Mouse (Mus musculus) G1E-ER4 (cell line): ENCODE data around the gene Gm20379. TPM values are rescaled to one million over a fixed set of nuclear protein-coding genes. Genes with fewer than 3 reads are reported as not detected.

Experiments used
- GATA1 ChIP-seq: IDR thresholded peaks from one replicate; pipeline ENCODE4 v1.8.0; 2012; ENCODE audit warnings: low read length, inconsistent platforms
- polyA plus RNA-seq: library from polyadenylated mRNA; stranded (reverse); fragments of >175 nt; gene quantifications from 2 replicates; pipeline ENCODE4 v1.2.3, GENCODE M21; 2012

The Gm20379 gene
- polyA plus RNA-seq, 1 experiment, result not detected

DNA sequence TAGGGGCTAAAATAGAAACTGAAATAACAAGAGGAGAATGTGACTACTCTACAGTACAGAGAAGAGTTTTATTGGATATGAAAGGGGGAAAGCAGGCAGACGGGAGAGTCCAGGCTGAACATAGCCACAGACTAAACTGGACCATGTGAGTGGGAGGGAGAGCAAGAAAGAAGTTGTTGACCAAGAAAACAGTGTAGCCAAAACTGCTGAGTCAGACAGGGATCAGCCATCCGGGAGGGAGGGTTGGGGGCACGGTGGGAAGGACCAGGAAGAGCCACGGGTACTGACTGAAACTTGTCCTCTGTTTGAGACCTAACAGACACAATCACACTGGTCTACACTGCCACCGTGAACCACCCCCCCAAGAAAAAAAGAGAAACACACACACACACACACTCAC is 20.2 kb downstream of the Gm20379 start:
- TF ChIP-seq GATA1, result no peak

DNA sequence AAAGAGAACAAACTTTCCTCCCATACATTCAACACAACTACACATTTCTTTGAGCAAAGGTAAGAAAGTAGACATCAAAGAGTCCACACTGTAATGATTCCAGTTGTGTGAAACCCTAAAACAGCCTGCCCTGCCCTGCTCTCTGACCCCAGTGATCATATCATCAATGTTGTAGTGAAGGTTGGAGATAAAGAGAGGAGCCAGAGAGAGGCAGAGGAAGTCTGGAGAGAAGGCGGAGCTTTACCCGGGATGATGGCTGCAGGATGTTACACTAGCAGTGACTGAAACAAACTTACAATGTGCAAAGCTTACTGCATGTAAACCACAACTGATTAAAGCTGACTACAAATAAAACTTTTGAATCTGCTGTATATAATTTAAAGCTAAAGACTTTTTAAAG is 22.2 kb downstream of the Gm20379 start:
- no peak for TF ChIP-seq GATA1

DNA sequence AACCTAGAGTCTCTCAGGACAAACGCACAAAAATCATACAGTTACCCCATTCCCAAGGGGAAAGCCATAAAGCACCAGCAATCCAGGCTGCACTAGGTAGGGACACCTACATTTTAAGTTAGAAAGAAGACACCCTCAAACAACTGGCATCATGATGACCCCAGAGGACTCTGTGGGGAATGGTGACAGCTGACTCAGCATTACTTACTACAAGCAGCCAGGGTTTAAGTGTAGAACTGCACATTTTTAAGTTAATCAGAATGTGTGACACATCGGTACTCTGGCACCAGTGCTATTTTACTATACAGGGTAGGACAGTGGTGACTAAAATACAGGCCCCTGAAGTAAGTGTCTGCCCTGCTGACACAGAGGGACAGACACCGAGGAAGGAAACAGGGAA is 24.8 kb downstream of the Gm20379 start:
- no peak for TF ChIP-seq GATA1

DNA sequence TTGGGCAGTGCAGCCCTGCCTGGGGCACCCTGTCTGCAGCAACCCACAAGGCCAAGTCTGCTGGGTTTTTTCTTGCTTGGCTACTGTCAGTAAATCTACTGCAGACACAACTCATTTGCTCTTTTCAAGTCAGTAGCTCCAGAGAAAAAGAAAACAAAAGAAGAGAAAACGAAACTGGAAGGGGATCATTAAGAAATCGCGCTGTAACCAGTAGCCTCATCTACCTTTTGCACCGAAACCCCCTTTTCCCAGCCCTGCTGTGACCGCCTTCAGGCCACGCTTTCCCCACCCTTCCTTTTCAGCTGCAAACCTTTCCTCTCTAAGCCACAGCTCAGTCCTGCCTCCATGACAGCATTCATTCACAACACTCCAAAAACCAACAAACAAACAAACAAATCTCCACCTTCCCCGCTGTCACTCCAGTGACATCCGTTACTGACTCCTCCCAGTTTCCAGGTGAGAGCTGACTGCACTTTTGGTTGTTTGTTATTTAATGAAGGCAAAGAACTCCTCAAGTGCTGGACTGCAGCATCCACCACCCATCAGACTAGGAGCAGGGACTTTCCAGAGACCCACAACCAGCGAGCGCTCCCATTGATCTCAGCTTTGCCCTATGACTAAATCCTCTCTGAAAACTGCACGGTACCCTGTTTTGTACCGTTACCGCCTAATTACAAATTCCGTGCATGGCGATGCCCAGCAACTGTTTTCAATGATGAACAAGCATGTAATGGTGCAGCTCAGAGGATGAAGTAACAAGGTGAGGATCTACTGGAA is 26.5 kb downstream of the Gm20379 start:
- TF ChIP-seq GATA1, result no peak

DNA sequence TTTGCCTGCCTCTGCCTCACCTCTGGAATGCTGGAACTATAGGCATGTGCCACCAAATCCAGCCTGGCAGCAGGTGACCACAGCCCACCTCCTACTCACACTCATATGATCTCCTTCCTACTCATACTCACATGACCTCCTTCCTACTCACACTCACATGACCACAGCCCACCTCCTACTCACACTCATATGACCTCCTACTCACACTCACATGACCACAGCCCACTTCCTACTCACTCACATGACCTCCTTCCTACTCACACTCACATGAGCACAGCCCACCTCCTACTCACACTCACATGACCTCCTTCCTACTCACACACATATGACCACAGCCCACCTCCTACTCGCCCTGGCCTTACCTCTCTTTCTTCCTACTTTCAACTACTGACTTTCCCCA is 31.1 kb downstream of the Gm20379 start:
- TF ChIP-seq GATA1, result no peak

DNA sequence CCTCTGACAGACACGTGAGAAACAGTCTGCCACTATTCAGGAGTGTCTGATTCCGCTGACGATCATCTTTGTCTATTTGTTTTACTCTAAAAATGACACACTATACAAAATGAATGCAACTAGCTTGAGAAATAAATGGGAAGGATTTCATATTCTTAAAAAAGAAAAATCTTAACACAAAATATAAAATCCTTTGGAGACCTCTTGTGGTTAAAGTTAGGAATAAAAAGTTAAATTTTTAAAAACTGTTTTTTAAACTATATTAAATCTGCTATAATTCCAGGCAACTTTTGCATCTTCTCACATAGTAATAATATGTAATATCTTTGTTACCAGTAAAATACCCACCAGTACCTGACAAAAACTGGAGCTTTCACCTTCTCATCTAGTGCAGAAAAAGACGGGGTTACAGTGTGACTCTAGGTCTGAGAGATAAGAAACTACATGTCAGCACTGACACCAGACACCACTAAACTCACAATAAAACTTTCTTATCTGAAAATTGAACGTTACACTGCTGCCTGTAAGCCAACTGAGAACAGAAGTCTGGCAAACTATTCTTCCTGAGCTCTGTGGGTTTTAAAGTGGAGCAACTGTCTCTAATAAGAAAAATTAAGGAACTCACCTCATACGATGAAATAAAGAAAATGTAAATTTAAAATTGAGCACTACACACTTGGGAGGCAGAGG is 32.1 kb downstream of the Gm20379 start:
- TF ChIP-seq GATA1, result no peak

DNA sequence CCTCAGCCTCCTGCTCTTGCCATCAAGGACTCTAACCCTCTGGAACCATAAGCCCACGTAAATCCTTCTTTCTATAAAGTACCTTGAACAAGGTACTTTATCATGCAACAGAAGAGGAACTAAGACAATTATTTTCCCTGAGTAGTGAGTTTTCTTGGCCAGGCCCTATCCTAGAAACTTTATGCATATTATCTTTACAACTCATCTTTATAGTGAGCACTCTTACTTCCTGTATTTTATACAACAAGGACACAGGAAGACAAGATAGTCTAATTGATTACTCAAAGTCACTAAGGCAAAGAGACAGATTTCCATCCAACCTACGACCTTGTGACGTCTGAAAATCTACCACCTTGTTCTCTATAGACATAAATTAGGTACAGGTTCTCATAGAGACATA is 34.0 kb downstream of the Gm20379 start:
- no peak for TF ChIP-seq GATA1

DNA sequence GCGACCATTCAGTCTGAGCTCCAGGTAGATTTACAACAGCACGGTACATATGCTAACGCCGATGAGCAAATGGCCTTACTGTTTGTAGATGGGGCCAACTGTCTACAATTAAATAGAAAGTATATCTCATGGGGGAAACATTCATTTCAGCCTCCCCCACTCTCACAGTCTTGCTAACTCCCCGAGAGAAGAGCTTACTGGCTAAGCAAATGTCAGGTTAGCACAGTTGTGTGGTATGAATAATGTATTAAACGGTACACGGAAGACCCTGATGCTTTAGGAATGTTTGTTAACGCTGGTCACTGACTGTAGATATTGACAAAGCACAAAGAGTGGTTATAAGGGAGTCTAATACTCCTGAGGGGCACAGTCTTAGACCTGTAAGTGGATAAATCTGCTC is 38.3 kb downstream of the Gm20379 start:
- TF ChIP-seq GATA1, result no peak

DNA sequence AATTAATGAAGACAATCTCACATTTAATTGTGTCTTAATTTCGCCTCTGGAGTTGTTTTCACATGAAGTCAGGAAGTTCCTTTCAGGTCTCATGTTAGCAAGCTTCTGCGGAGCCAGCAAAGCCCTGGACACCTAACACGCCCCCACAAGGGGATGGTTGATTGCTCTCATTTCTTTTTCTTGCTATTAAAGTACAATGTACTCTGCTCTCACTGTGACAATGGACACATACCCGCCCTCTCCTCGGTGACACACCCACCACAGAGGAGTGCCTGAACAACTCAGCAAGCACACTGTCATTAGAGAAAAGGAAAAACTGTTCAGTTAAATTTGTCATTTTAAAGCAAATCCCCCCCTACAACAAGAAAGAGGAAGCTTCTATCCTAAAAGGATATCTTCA is 40.6 kb downstream of the Gm20379 start:
- no peak for TF ChIP-seq GATA1

DNA sequence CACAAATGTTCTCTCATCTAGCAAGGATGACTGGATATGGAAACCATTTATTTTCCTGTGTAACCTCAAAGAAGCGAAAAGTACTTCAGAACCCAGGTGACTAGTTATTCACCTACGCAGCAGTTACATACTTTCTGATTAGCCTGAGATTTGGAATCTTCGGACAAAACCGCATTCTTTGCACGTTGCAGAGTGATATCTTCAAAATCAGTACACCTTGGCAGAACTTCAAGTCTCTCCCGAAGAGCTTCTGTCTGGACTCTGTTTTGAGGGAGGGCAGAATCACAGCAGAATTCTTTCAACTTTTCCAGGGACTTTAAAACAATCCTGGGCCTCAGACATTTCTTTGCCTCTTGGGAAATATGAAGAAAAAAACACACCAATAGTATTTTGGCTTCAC is 45.3 kb downstream of the Gm20379 start:
- TF ChIP-seq GATA1, result no peak

DNA sequence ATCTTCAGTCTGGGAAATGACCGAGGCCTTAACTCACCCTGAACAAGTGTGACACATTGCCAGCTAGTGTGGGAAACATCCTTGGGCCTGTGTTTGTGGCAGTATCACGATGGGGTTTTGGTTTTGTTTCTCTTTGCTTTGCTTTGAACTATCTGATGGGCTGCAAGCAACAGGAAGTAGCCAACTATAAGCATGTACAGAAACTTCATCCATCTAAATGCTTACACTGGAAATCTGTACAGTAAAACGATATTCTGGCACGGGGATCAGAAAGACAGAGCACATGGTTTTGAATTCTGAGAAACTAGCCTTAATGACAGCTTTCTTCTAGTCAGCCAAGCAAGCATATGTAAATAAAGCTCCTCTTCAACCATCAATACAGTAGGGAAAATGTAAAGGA is 48.2 kb downstream of the Gm20379 start:
- no peak for TF ChIP-seq GATA1

DNA sequence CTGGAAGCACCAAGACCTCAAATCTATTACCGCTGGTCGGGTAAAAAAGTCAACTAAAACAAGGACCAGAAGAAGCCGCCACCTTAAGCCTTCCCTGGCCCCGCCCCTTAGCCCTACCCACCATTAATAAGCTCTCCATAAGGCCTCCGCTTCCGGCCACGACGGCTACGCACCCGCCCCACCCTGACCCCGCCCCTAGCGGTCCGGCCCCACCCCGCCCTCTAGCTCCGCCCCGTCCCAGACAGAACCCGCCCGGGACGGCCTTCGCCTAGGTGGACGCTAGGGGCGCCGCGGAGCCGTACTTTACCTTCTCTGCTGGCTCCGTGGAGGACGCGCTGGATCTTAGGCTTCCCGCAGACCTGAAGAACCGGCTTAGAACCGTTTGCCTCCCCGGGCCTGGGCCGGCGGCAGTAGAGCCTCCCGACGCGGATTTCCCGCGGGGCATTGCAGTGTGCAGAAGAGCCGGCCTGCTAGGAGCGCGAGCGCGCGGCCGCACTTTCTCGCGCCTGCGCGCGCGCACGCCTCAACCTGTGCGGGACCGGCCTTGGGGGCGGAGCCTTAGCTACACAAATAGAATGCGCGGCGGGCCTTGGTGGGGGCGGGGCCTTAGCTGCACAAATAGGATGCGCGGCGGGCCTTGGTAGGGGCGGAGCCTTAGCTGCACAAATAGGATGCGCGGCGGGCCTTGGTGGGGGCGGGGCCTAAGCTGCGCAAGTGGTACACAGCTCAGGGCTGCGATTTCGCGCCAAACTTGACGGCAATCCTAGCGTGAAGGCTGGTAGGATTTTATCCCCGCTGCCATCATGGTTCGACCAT is 48.9 kb downstream of the Gm20379 start, which contains the start of the genes Dhfr and Msh3:
Gene Dhfr (plus strand): TSS at position 271 of the 816 bp plus-strand sequence.
Gene Msh3 (minus strand): TSS at position 548 of the 816 bp plus-strand sequence.
- no peak for TF ChIP-seq GATA1

DNA sequence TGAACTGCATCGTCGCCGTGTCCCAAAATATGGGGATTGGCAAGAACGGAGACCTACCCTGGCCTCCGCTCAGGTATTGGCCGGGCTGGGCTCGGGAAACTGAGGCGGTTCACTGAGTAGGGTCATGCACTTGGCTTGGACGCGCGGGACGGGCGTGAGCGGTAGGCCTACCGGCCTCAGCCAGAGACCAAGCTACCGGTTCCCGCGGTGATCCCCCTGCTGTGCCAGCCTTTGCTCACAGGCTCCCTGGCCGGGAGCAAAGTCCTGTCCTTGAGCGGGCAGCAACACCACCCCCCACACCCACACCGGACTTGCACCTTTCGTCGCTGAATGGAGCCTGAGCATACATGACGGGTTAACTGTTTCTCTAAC is 49.5 kb downstream of the Gm20379 start:
- TF ChIP-seq GATA1, result no peak

DNA sequence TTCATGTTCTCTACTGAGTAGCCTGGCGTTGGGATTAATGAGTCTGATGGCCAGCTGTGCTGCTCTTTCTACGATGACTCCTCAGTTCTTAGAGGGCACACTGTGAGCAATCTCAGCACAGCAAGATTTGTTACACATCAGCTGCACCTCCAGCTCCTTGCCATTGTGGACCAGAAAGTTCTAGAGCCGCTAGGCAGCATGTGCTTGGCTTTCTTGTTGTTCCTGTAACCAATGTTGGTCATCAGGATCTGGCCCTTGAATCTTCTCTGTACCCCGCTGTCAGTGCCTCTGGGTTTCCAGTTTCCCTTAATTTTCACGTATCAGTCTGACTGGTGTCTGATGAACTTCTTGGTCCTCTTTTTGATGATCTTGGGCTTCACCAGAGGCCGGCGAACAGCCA is 50.6 kb downstream of the Gm20379 start:
- TF ChIP-seq GATA1, result no peak

Other genes starting within 250 kb of the Gm20379 start
- not detected in 2 replicates for gene Rasgrf2, start 174.3 kb upstream of the Gm20379 start, polyA plus RNA-seq
- gene Dhfr, start 48.7 kb downstream of the Gm20379 start, polyA plus RNA-seq, result 0.79 and 1.1 TPM in 2 replicates
- gene Msh3, start 49.0 kb downstream of the Gm20379 start, polyA plus RNA-seq, result 28.9 and 29.6 TPM in 2 replicates
- gene Ankrd34b, start 119.9 kb downstream of the Gm20379 start, polyA plus RNA-seq, result not detected in 2 replicates
- not detected in 2 replicates for gene Fam151b, start 178.0 kb downstream of the Gm20379 start, polyA plus RNA-seq
- gene Zfyve16, start 224.9 kb downstream of the Gm20379 start, polyA plus RNA-seq, result 0.84 and 1.1 TPM in 2 replicates